Mouse (Mus musculus): ENCODE data around the gene Taok2. TPM values are rescaled to one million over a fixed set of nuclear protein-coding genes. Genes with fewer than 3 reads are reported as not detected.
"Not testable (repeated sequence)": the region's sequence is repeated elsewhere in the genome, so short reads cannot be mapped to it uniquely, and the experiment has no call there.

The Taok2 gene
- 45.8 and 54.2 TPM in 2 replicates for polyA plus RNA-seq (2015; fragmentation: Nextera tagmentation; extraction: Ambion mirVana)

DNA sequence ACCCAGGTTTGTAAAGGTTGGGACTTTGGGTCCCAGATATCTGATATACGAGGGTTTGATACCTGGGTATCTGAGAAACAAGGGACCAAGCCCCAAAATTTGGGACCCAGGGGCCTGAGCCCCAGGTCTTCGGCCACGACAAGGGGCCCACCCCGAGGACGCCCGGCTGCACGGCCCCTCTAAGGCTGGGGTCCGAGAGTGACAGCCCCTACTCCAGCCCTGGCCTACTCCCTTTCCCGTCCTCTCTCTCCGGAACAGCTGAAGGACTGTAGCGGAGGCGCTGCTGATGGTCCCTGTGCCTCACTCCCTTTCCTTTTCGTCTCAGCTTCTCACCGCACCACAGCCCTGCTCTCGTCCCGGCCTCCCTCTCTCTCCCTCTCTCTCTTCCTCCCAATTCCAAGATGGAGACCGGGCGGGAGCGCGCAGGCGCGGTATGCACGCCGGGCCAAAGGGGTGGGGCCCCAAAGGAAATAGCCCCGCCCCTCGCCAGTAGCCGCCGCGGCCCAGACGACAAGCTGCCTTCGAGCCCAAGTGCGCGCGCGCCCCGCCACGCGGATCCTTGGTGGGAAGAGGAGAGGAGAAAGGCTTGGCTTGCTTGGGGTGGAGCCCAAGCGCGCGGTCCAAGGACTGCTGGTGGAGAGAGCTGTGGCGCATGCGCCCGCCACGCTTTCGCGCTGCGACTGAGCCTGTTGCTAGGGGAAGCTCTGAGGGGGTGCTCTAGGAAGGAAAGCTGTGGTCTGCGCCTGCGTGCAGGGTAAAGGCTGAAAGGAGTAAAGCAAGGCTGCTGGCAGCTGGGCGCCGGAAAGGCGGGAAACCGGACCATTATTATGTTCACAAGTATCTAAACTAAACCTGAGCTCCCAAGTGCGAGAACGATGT lies at the start of gene Taok2:
Gene Taok2 (minus strand): TSS at position 418 of the 879 bp plus-strand sequence.
- Histone ChIP-seq H3K4me1 (peaks cover 31% of the 10 kb centered on the region), H3K9ac (peak within 1 kb of the TSS; percentile 81), H3K36me3 (peaks cover 12% of the 10 kb centered on the region), H3K27ac (peak within 1 kb of the TSS; percentile 93), H3K9me3 (replicated peaks) (no peaks in the 10 kb centered on the region), H3K27me3 (no peaks in the 10 kb centered on the region), H3K4me3 (replicated peaks) (peak within 1 kb of the TSS; percentile 67), H3K4me2 (peak within 1 kb of the TSS; percentile 92)
- peak; percentile 98 for ATAC-seq (replicated peaks; ENCODE audit: low FRiP score)
- WGBS = under 1% methylated on average over 56 of the region's 56 CpGs

DNA sequence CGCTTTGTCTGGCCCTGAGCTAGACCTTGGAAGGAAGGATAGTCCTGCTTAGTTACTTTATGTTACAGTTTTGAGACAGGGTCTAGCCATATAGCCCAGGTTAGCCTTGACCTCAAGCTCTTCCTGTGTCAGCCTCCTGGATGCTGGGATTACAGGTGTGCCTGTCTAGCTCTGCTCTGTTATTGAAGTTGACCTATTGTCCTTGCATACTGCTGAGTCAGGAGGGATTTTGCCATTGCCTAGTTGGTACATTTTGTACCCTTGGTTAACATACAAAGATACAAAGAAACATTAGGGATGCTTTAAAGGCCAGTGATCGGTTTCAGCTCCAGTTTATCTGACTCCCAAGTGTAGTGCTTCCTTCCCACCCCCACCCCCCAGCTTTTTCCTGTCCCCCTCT lies 48.1 kb upstream of the Taok2 start:
- ATAC-seq (replicated peaks; ENCODE audit: low FRiP score) = no peak

DNA sequence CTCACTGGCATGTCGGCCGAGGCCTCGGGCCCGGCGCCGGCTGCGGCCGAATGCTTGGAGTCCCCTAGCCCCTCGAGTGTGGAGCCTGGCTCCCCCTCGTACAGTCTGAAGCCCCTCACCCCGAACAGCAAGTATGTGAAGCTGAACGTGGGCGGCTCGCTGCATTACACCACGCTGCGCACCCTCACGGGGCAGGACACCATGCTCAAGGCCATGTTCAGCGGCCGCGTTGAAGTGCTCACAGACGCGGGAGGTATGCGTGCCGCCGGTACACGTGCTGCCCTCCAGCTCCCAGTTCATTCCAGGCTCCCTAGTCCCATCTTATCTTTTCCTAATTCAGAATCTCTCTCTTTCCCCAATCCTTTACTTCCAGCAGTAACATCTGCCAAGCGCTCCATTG lies 44.5 kb upstream of the Taok2 start:
- Histone ChIP-seq H3K4me1 (peaks cover 14% of the 10 kb centered on the region), H3K27ac (peak overlapping the region; percentile 82), H3K9ac (peak overlapping the region; percentile 80), H3K4me3 (replicated peaks) (peak overlapping the region; percentile 79), H3K36me3 (peaks cover 16% of the 10 kb centered on the region), H3K9me3 (replicated peaks) (no peaks in the 10 kb centered on the region), H3K27me3 (no peaks in the 10 kb centered on the region), H3K4me2 (peak overlapping the region; percentile 91)
- under 1% methylated on average over 27 of the region's 27 CpGs for WGBS
- peak; percentile 71 for ATAC-seq (replicated peaks; ENCODE audit: low FRiP score)

More for the DNA sequence above, 48.1 kb upstream of the Taok2 start:
- Histone ChIP-seq H3K4me2 (no peak overlapping the region), H3K4me1 (peaks cover 10% of the 10 kb centered on the region), H3K27me3 (no peaks in the 10 kb centered on the region), H3K36me3 (peaks cover 47% of the 10 kb centered on the region), H3K9me3 (replicated peaks) (no peaks in the 10 kb centered on the region), H3K9ac (no peak overlapping the region), H3K27ac (no peak overlapping the region), H3K4me3 (replicated peaks) (no peak overlapping the region)
- WGBS = 93% methylated on average over 2 of the region's 2 CpGs

DNA sequence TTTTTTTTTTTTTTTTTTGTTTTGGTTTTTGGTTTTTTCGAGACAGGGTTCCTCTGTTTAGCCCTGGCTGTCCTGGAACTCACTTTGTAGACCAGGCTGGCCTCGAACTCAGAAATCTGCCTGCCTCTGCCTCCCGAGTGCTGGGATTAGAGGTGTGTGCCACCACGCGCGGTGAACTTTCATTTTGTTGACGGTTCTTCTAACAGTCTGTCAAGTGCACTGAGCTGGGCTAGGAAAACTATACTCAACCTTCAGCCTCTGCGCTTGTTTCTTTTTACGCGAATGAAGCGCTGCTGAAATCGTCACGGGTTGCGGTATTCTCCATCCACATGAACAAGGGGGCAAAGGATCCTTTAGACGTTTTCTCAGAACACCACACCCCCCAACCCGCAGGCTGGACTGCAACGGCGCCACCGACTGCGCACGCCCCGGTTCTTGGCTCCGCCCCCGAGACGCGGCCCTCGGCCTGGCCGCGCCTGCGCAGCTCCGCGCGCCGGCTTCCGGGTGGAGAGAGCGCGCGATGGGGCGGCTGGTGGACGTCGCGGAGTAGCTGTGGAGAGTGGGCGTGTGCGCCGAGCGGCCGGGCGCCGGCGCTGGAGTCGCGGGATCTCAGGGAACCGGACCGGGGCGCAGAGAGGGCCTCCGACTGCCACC lies 44.0 kb upstream of the Taok2 start, which contains the start of gene Kctd13:
Gene Kctd13 (plus strand): TSS at position 496 of the 654 bp plus-strand sequence.
- Histone ChIP-seq H3K9me3 (replicated peaks) (no peaks in the 10 kb centered on the region), H3K36me3 (peaks cover 16% of the 10 kb centered on the region), H3K27ac (peak within 1 kb of the TSS; percentile 82), H3K4me1 (peaks cover 14% of the 10 kb centered on the region), H3K9ac (peak within 1 kb of the TSS; percentile 80), H3K27me3 (no peaks in the 10 kb centered on the region), H3K4me2 (peak within 1 kb of the TSS; percentile 91), H3K4me3 (replicated peaks) (peak within 1 kb of the TSS; percentile 79)
- ATAC-seq (replicated peaks; ENCODE audit: low FRiP score) = peak; percentile 98
- WGBS = 4% methylated on average over 56 of the region's 56 CpGs

DNA sequence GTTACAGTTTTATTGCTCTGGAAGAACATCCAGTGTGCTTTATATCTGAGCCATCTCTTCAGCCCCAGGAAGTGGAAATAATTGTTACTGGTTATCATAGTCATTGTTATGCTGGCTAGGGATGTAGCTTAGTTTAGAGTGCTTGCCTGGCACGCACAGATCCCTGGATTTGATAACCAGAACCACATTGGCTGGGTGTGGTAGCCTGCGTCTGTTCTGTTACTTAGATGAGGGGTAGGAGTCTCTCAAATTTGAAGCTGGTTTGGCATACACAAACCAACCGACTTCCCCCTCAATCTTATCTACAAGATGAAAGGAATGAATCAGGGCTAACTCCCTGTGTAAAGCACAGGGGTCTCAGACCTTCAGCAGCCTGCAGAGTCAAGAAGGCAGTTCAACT lies 41.8 kb upstream of the Taok2 start:
- H3K9me3 ChIP-seq (replicated peaks) = no peaks in the 10 kb centered on the region
- H3K4me2 ChIP-seq = no peak overlapping the region
- no peak overlapping the region for H3K9ac ChIP-seq
- H3K4me1 ChIP-seq = peaks cover 22% of the 10 kb centered on the region
- no peak for ATAC-seq (replicated peaks; ENCODE audit: low FRiP score)
- peaks cover 8% of the 10 kb centered on the region for H3K36me3 ChIP-seq
- 43% methylated on average over 3 of the region's 3 CpGs for WGBS
- H3K27ac ChIP-seq = no peak overlapping the region
- no peaks in the 10 kb centered on the region for H3K27me3 ChIP-seq
- H3K4me3 ChIP-seq (replicated peaks) = no peak overlapping the region

DNA sequence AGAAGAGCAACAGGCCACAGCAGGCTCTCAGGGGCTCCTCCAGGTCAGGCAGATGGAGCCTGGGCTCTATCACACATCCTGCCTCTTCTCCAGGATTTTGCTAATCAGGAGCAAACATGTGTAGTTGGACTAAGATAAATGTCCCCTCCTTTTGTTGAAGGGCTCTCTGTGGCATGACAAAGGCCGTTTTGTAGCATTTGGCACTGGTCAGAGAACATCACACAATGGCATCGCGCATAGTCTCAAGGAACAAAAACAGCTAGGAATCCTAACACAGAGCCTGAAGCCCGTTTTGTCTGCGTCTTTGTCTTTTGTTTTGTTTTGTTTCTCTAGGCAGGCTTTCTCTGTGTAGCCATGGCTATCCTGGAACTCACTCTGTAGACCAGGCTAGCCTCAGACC lies 39.5 kb upstream of the Taok2 start:
- Histone ChIP-seq H3K36me3 (no peaks in the 10 kb centered on the region), H3K4me1 (peaks cover 11% of the 10 kb centered on the region; the same call in 1 of the 2 replicates), H3K4me3 (replicated peaks) (no peak overlapping the region), H3K27me3 (no peaks in the 10 kb centered on the region), H3K9me3 (replicated peaks) (no peaks in the 10 kb centered on the region), H3K27ac (no peak overlapping the region), H3K9ac (no peak overlapping the region), H3K4me2 (no peak overlapping the region)
- no peak for ATAC-seq (replicated peaks; ENCODE audit: low FRiP score)
- WGBS = 82% methylated on average over 5 of the region's 5 CpGs

DNA sequence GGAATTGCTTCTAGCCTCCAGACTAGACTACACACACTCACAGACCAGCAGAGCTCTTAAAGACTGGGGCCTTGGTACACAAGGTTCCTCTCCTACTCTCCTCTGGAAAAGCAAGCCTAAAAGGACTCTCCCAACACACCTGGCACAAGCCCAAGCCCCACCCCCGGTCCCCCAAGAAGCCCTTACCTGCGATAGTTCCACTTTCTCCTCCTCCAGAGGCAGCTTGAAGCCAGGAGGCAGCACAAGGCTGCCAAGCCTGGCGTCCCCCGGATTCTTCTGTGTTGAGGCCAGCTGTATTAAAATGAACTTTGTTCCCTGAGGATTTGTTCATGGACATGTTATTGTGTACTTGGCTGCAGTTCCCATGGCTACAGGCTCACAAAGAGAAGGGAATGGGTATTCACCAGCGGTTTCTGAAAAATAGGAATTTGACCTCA lies 38.1 kb upstream of the Taok2 start, which contains the start of gene Tmem219:
Gene Tmem219 (minus strand): TSS at position 294 of the 437 bp plus-strand sequence.
- ATAC-seq (replicated peaks; ENCODE audit: low FRiP score) = 0 out of 2 replicates have a peak, but pooled peaks have one; percentile 29
- Histone ChIP-seq H3K27ac (peak within 1 kb of the TSS; percentile 72), H3K27me3 (no peaks in the 10 kb centered on the region), H3K9me3 (replicated peaks) (no peaks in the 10 kb centered on the region), H3K9ac (no peak within 1 kb of the TSS), H3K4me3 (replicated peaks) (no peak within 1 kb of the TSS), H3K4me1 (peaks cover 13% of the 10 kb centered on the region; the same call in 1 of the 2 replicates), H3K36me3 (no peaks in the 10 kb centered on the region), H3K4me2 (no peak within 1 kb of the TSS)
- 50% methylated on average over 5 of the region's 5 CpGs for WGBS

DNA sequence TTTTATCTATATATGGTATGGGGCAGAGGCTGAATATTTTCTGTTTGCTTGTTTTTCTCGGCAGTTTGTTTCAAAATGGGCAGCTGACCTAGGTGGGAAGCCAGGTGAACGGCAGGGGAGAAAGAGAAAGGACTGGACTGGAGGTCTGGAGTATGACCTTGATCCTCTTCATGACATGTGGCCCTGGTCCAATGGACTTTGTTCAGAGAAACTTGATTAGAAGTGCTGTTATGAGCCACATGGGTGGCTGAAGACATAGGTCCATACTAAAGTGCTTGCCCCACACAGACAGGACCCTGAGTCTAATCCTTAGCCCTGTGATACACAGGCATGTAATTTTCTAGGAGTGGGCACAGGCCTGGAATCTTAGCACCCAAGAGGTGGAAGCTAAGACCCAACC lies 37.1 kb upstream of the Taok2 start:
- no peak overlapping the region for H3K9ac ChIP-seq
- no peaks in the 10 kb centered on the region for H3K36me3 ChIP-seq
- no peaks in the 10 kb centered on the region for H3K9me3 ChIP-seq (replicated peaks)
- no peaks in the 10 kb centered on the region for H3K27me3 ChIP-seq
- WGBS = 55% methylated on average over 2 of the region's 2 CpGs
- H3K4me3 ChIP-seq (replicated peaks) = no peak overlapping the region
- no peak overlapping the region for H3K4me2 ChIP-seq
- no peak overlapping the region; the same call in 1 of the 2 replicates for H3K27ac ChIP-seq
- ATAC-seq (replicated peaks; ENCODE audit: low FRiP score) = no peak
- H3K4me1 ChIP-seq = peaks cover 14% of the 10 kb centered on the region; the same call in 1 of the 2 replicates

DNA sequence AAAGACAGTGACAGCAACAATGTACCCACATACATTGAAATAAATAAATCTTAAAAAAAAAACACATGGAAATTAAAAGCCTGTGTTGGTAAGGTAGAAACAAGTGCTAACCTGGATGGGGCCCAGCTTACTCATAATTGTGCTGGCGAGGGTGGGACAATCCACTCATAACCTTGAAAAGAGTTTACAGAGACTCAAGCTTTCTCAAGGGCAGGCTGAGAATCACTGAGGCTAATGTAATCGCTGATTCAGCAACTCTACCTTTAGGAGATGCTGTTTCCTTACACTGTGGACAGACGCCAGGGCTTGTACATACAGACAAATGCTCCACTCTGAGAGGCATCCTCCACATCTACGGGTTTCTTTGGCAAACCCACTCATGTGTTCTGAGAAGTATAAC lies 35.5 kb upstream of the Taok2 start:
- H3K9ac ChIP-seq = no peak overlapping the region
- H3K27ac ChIP-seq = no peak overlapping the region
- ATAC-seq (replicated peaks; ENCODE audit: low FRiP score) = no peak
- no peaks in the 10 kb centered on the region for H3K36me3 ChIP-seq
- no peak overlapping the region for H3K4me3 ChIP-seq (replicated peaks)
- H3K4me1 ChIP-seq = peaks cover 11% of the 10 kb centered on the region; the same call in 1 of the 2 replicates
- no peaks in the 10 kb centered on the region for H3K27me3 ChIP-seq
- no peak overlapping the region for H3K4me2 ChIP-seq
- whole genome bisulfite sequencing = 85% methylated on average over 4 of the region's 4 CpGs
- no peaks in the 10 kb centered on the region for H3K9me3 ChIP-seq (replicated peaks)

DNA sequence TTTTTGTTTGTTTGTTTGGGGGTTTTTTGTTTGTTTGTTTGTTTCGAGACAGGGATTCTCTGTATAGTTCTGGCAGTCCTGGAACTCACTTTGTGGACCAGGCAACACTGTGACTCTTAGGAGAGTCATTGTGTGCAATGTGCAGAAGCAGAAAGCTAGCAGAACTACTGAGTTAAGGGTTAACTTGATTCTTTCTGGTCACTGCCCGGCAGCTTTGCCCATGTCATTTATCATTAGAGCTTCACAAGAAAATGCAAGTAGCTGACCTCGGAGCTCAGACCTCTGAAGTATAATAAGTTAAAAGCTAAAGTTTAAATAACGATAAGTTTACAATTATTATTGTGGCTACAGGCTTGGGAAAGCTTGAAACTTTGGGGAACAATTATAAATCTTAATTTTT lies 33.9 kb upstream of the Taok2 start:
- WGBS = 27% methylated on average over 4 of the region's 4 CpGs
- H3K4me3 ChIP-seq (replicated peaks); H3K9me3 ChIP-seq (replicated peaks); ATAC-seq (replicated peaks; ENCODE audit: low FRiP score); H3K9ac ChIP-seq; H3K27ac ChIP-seq; H3K4me2 ChIP-seq; H3K36me3 ChIP-seq; H3K27me3 ChIP-seq: not testable (repeated sequence)
- H3K4me1 ChIP-seq = peaks cover 11% of the 10 kb centered on the region; the same call in 1 of the 2 replicates

DNA sequence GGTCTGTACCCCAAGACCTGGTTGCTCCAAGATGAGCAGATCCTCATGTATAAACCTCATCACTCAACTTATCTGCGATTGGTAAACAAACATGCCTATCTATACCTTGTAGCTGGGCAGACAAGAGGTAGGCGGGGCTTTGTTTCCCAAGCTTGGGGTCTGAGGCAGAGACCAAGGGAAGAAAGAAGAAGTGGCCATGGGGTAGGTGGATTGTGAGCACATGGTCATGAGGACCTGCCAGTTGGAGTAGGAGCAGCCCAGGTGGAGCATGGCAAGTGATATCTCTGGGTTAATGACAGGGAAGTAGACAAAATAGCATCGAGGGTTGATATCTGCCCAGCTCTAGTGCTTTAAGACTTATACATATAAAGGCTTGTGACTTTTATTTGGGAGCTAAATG lies 30.3 kb upstream of the Taok2 start:
- 0 out of 2 replicates have a peak, but pooled peaks cover 3% of the 10 kb centered on the region for H3K4me1 ChIP-seq
- no peaks in the 10 kb centered on the region for H3K36me3 ChIP-seq
- H3K9ac ChIP-seq = no peak overlapping the region
- 79% methylated on average over 3 of the region's 3 CpGs for WGBS
- no peak for ATAC-seq (replicated peaks; ENCODE audit: low FRiP score)
- H3K27ac ChIP-seq = no peak overlapping the region
- H3K27me3 ChIP-seq = no peaks in the 10 kb centered on the region
- no peaks in the 10 kb centered on the region for H3K9me3 ChIP-seq (replicated peaks)
- H3K4me2 ChIP-seq = no peak overlapping the region
- H3K4me3 ChIP-seq (replicated peaks) = no peak overlapping the region

DNA sequence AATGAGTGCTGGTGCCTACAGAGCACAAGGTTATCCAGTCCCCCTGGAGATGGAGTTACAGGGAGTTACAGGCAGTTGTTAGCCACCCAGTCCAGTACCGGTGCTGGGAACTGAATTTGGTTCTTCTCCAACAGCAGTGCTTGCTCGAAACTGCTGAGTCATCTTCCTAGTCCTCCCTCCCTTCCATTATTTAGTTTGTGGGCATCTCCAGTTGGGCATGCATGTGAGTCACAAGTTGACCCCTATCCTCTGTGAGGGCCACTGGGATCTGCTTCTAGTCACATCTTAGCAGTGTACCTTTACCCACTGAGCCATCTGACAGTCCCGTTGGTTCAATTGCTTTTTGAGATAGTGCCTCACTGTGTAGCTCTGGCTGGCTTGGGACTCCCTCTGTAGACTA lies 21.1 kb upstream of the Taok2 start:
- ATAC-seq (replicated peaks; ENCODE audit: low FRiP score) = no peak
- Histone ChIP-seq H3K27ac (no peak overlapping the region), H3K4me3 (replicated peaks) (no peak overlapping the region), H3K4me1 (no peaks in the 10 kb centered on the region), H3K9me3 (replicated peaks) (no peaks in the 10 kb centered on the region), H3K4me2 (no peak overlapping the region), H3K36me3 (no peaks in the 10 kb centered on the region), H3K9ac (no peak overlapping the region), H3K27me3 (no peaks in the 10 kb centered on the region)
- WGBS = 75% methylated on average over 3 of the region's 3 CpGs
